Mouse (Mus musculus): ENCODE data around the gene G6pc3. TPM values are rescaled to one million over a fixed set of nuclear protein-coding genes. Genes with fewer than 3 reads are reported as not detected.
"Not testable (repeated sequence)": the region's sequence is repeated elsewhere in the genome, so short reads cannot be mapped to it uniquely, and the experiment has no call there.

G6pc3 gene
- polyA plus RNA-seq, 1 experiment from 2014 or later, result 29.3 TPM

- under 1% methylated on average over 37 of the region's 37 CpGs for WGBS
- ATAC-seq (ENCODE audit: low read depth) (peak; percentile 88), DNase-seq (ENCODE audit: low spot score) (peak; percentile 96)
- Histone ChIP-seq H3K4me1 (ENCODE audit: control insufficient read depth, insufficient read depth, low read length) (peaks cover 7% of the 10 kb centered on the region; the same call in 1 of the 2 replicates), H3K27ac (replicated peaks; ENCODE audit: low read depth, low read length) (peak within 1 kb of the TSS; percentile 86), H3K9me3 (ENCODE audit: control insufficient read depth, low read length) (no peaks in the 10 kb centered on the region), H3K4me3 (ENCODE audit: low read depth, low read length) (peak within 1 kb of the TSS; percentile 79), H3K9ac (ENCODE audit: low read depth, low read length) (peak within 1 kb of the TSS; percentile 81), H3K36me3 (ENCODE audit: control insufficient read depth, insufficient read depth, low read length) (peaks cover 21% of the 10 kb centered on the region), H3K27me3 (replicated peaks; ENCODE audit: control insufficient read depth, insufficient read depth, low read length) (no peaks in the 10 kb centered on the region), H3K4me2 (ENCODE audit: low read depth, low read length) (peak within 1 kb of the TSS; percentile 90)
These were observed 33.2 kb upstream of the G6pc3 start, which contains the start of gene Tmem101 for GRCm38 (mm10) chr11:102156039-102156785. Tmem101 (minus strand) TSS chr11:102156404.

GRCm38 (mm10) chr11:102156786-102157089 is 32.7 kb upstream of the G6pc3 start:
- Histone ChIP-seq H3K27me3 (replicated peaks; ENCODE audit: control insufficient read depth, insufficient read depth, low read length) (no peaks in the 10 kb centered on the region), H3K9me3 (ENCODE audit: control insufficient read depth, low read length) (no peaks in the 10 kb centered on the region), H3K27ac (replicated peaks; ENCODE audit: low read depth, low read length) (no peak overlapping the region), H3K4me1 (ENCODE audit: control insufficient read depth, insufficient read depth, low read length) (peaks cover 7% of the 10 kb centered on the region; the same call in 1 of the 2 replicates), H3K4me3 (ENCODE audit: low read depth, low read length) (no peak overlapping the region; the same call in 1 of the 2 replicates), H3K4me2 (ENCODE audit: low read depth, low read length) (peak overlapping the region; percentile 90), H3K9ac (ENCODE audit: low read depth, low read length) (no peak overlapping the region), H3K36me3 (ENCODE audit: control insufficient read depth, insufficient read depth, low read length) (peaks cover 26% of the 10 kb centered on the region)
- ATAC-seq (ENCODE audit: low read depth), result no peak
- 9% methylated on average over 1 of the region's 1 CpGs for WGBS
- DNase-seq (ENCODE audit: low spot score), result no peak

- 81% methylated on average over 2 of the region's 2 CpGs for WGBS
- H3K4me2 ChIP-seq (ENCODE audit: low read depth, low read length); H3K9me3 ChIP-seq (ENCODE audit: control insufficient read depth, low read length); H3K9ac ChIP-seq (ENCODE audit: low read depth, low read length); H3K27ac ChIP-seq (replicated peaks; ENCODE audit: low read depth, low read length); DNase-seq (ENCODE audit: low spot score); H3K27me3 ChIP-seq (replicated peaks; ENCODE audit: control insufficient read depth, insufficient read depth, low read length); ATAC-seq (ENCODE audit: low read depth); H3K4me1 ChIP-seq (ENCODE audit: control insufficient read depth, insufficient read depth, low read length); H3K4me3 ChIP-seq (ENCODE audit: low read depth, low read length): not testable (repeated sequence)
- H3K36me3 ChIP-seq (ENCODE audit: control insufficient read depth, insufficient read depth, low read length), result peaks cover 28% of the 10 kb centered on the region
These were observed 31.4 kb upstream of the G6pc3 start for GRCm38 (mm10) chr11:102158024-102158423.

GRCm38 (mm10) chr11:102159781-102160180 is 29.6 kb upstream of the G6pc3 start:
- DNase-seq (ENCODE audit: low spot score), result no peak
- WGBS, result 72% methylated on average over 5 of the region's 5 CpGs
- Histone ChIP-seq H3K27ac (replicated peaks; ENCODE audit: low read depth, low read length) (no peak overlapping the region), H3K4me1 (ENCODE audit: control insufficient read depth, insufficient read depth, low read length) (peaks cover 7% of the 10 kb centered on the region; the same call in 1 of the 2 replicates), H3K9me3 (ENCODE audit: control insufficient read depth, low read length) (no peaks in the 10 kb centered on the region), H3K9ac (ENCODE audit: low read depth, low read length) (no peak overlapping the region), H3K36me3 (ENCODE audit: control insufficient read depth, insufficient read depth, low read length) (peaks cover 40% of the 10 kb centered on the region), H3K4me2 (ENCODE audit: low read depth, low read length) (no peak overlapping the region), H3K27me3 (replicated peaks; ENCODE audit: control insufficient read depth, insufficient read depth, low read length) (no peaks in the 10 kb centered on the region), H3K4me3 (ENCODE audit: low read depth, low read length) (no peak overlapping the region)
- ATAC-seq (ENCODE audit: low read depth), result no peak

GRCm38 (mm10) chr11:102165971-102166722 is 23.3 kb upstream of the G6pc3 start:
- no peaks in the 10 kb centered on the region for H3K27me3 ChIP-seq (replicated peaks; ENCODE audit: control insufficient read depth, insufficient read depth, low read length)
- peaks cover 84% of the 10 kb centered on the region for H3K36me3 ChIP-seq (ENCODE audit: control insufficient read depth, insufficient read depth, low read length)
- no peaks in the 10 kb centered on the region for H3K4me1 ChIP-seq (ENCODE audit: control insufficient read depth, insufficient read depth, low read length)
- no peaks in the 10 kb centered on the region for H3K9me3 ChIP-seq (ENCODE audit: control insufficient read depth, low read length)
- ATAC-seq (ENCODE audit: low read depth) (peak; percentile 44; the same call in 1 of the 2 replicates), DNase-seq (ENCODE audit: low spot score) (peak; percentile 32)
- no peak overlapping the region for H3K4me3 ChIP-seq (ENCODE audit: low read depth, low read length)
- H3K27ac ChIP-seq (replicated peaks; ENCODE audit: low read depth, low read length), result no peak overlapping the region
- WGBS, result 74% methylated on average over 6 of the region's 6 CpGs
- H3K9ac ChIP-seq (ENCODE audit: low read depth, low read length), result no peak overlapping the region
- no peak overlapping the region for H3K4me2 ChIP-seq (ENCODE audit: low read depth, low read length)

- Histone ChIP-seq H3K36me3 (ENCODE audit: control insufficient read depth, insufficient read depth, low read length) (peaks cover 72% of the 10 kb centered on the region), H3K27me3 (replicated peaks; ENCODE audit: control insufficient read depth, insufficient read depth, low read length) (no peaks in the 10 kb centered on the region), H3K9ac (ENCODE audit: low read depth, low read length) (no peak overlapping the region), H3K9me3 (ENCODE audit: control insufficient read depth, low read length) (no peaks in the 10 kb centered on the region), H3K4me3 (ENCODE audit: low read depth, low read length) (no peak overlapping the region), H3K4me1 (ENCODE audit: control insufficient read depth, insufficient read depth, low read length) (no peaks in the 10 kb centered on the region), H3K4me2 (ENCODE audit: low read depth, low read length) (no peak overlapping the region), H3K27ac (replicated peaks; ENCODE audit: low read depth, low read length) (no peak overlapping the region)
- WGBS, result 94% methylated on average over 5 of the region's 5 CpGs
- ATAC-seq (ENCODE audit: low read depth) (no peak), DNase-seq (ENCODE audit: low spot score) (no peak)
These were observed 21.9 kb upstream of the G6pc3 start for GRCm38 (mm10) chr11:102167539-102167938.

GRCm38 (mm10) chr11:102168689-102169088 is 20.7 kb upstream of the G6pc3 start:
- no peaks in the 10 kb centered on the region for H3K27me3 ChIP-seq (replicated peaks; ENCODE audit: control insufficient read depth, insufficient read depth, low read length)
- H3K36me3 ChIP-seq (ENCODE audit: control insufficient read depth, insufficient read depth, low read length), result peaks cover 62% of the 10 kb centered on the region
- H3K27ac ChIP-seq (replicated peaks; ENCODE audit: low read depth, low read length), result no peak overlapping the region
- ATAC-seq (ENCODE audit: low read depth), result no peak
- H3K9ac ChIP-seq (ENCODE audit: low read depth, low read length), result no peak overlapping the region
- H3K9me3 ChIP-seq (ENCODE audit: control insufficient read depth, low read length), result no peaks in the 10 kb centered on the region
- 84% methylated on average over 5 of the region's 5 CpGs for WGBS
- H3K4me2 ChIP-seq (ENCODE audit: low read depth, low read length), result no peak overlapping the region
- H3K4me1 ChIP-seq (ENCODE audit: control insufficient read depth, insufficient read depth, low read length), result no peaks in the 10 kb centered on the region
- no peak for DNase-seq (ENCODE audit: low spot score)
- H3K4me3 ChIP-seq (ENCODE audit: low read depth, low read length), result no peak overlapping the region

GRCm38 (mm10) chr11:102179836-102180235 is 9.6 kb upstream of the G6pc3 start:
- DNase-seq (ENCODE audit: low spot score) (peak; percentile 34), ATAC-seq (ENCODE audit: low read depth) (no peak)
- H3K9ac ChIP-seq (ENCODE audit: low read depth, low read length), result no peak overlapping the region
- peaks cover 8% of the 10 kb centered on the region; the same call in 1 of the 2 replicates for H3K4me1 ChIP-seq (ENCODE audit: control insufficient read depth, insufficient read depth, low read length)
- no peaks in the 10 kb centered on the region for H3K27me3 ChIP-seq (replicated peaks; ENCODE audit: control insufficient read depth, insufficient read depth, low read length)
- H3K9me3 ChIP-seq (ENCODE audit: control insufficient read depth, low read length), result no peaks in the 10 kb centered on the region
- H3K36me3 ChIP-seq (ENCODE audit: control insufficient read depth, insufficient read depth, low read length), result peaks cover 71% of the 10 kb centered on the region
- no peak overlapping the region for H3K4me2 ChIP-seq (ENCODE audit: low read depth, low read length)
- H3K27ac ChIP-seq (replicated peaks; ENCODE audit: low read depth, low read length), result no peak overlapping the region
- H3K4me3 ChIP-seq (ENCODE audit: low read depth, low read length), result no peak overlapping the region
